9 mouse cellular contexts compared by ENCODE assay signal in the genomic region with DNA sequence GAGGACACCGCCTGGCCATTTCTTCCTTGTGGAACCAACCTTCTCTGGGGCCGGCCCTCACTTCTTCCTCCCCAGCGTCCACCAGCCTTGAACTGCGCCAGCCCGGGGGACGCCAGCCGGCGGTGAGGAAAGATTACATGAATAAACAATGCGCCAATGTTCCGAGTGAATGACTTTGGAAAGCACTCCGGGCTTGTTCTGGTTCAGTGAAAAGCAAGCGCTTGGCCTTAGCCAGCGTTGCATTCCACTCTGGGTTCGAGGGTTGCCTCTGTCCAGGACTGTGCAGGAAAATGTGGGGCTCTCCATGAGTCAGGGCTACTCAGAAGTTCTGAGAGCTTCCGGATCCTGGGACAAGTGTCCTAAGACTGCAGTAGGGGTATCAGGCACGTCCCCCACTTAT. TPM values are rescaled to one million over a fixed set of nuclear protein-coding genes. Genes with fewer than 3 reads are reported as not detected.
DNase-seq lines count a peak whose midpoint lies in the region; ATAC-seq and TF ChIP-seq lines count a peak whose summit lies in the region.
"Had no signal": no experiment of that assay in that cellular context is flagged by ENCODE, and none has a peak within 500 bp of the region (broad histone marks: within the 10 kb centered on the region; RNA-seq: fewer than 3 reads in every experiment).

No protein-coding gene starts in this region.

- 0 out of 2 replicates have a peak, but pooled peaks have one; percentile 12 for ATAC-seq in intestine, postnatal 0 days
- 0 out of 2 replicates have a peak, but pooled peaks have one; percentile 1 for ATAC-seq in limb, embryonic 13.5 days (ENCODE audit: low FRiP score, low read depth)
- peak; percentile 34 for ATAC-seq in stomach, postnatal 0 days (ENCODE audit: low FRiP score, low TSS enrichment)
- ATAC-seq in inflammation-experienced regulatory T-cells, adult 6 months: no peak

- H3K36me3 ChIP-seq in embryonic facial prominence, embryonic 10.5 days (replicated peaks): no peaks in the 10 kb centered on the region
- no peaks in the 10 kb centered on the region for H3K36me3 ChIP-seq in intestine, postnatal 0 days (ENCODE audit: control insufficient read depth, insufficient read depth)
- H3K36me3 ChIP-seq in limb, embryonic 13.5 days: no peaks in the 10 kb centered on the region
- H3K36me3 ChIP-seq in stomach, postnatal 0 days (ENCODE audit: control insufficient read depth, insufficient read depth, low read length): no peaks in the 10 kb centered on the region

- no peak for TF ChIP-seq EP300 in stomach, postnatal 0 days (optimal IDR thresholded peaks at IDR 0.05)

- H3K4me3 ChIP-seq in embryonic facial prominence, embryonic 10.5 days: no peak overlapping the region
- H3K4me3 ChIP-seq in intestine, postnatal 0 days (ENCODE audit: low read depth, low read length): no peak overlapping the region
- no peak overlapping the region for H3K4me3 ChIP-seq in limb, embryonic 13.5 days
- no peak overlapping the region for H3K4me3 ChIP-seq in stomach, postnatal 0 days (ENCODE audit: low read depth, low read length)
- H3K4me3 ChIP-seq: erythroblast, embryonic 14.5 days had no signal

- H3K27ac ChIP-seq in embryonic facial prominence, embryonic 10.5 days (replicated peaks): peak overlapping the region; percentile 79
- H3K27ac ChIP-seq in intestine, postnatal 0 days (ENCODE audit: low read depth, low read length): no peak overlapping the region
- peak overlapping the region; percentile 49 for H3K27ac ChIP-seq in limb, embryonic 13.5 days
- no peak overlapping the region for H3K27ac ChIP-seq in stomach, postnatal 0 days (replicated peaks)

- H3K9ac ChIP-seq in intestine, postnatal 0 days (ENCODE audit: low read depth, low read length): no peak overlapping the region
- no peak overlapping the region for H3K9ac ChIP-seq in limb, embryonic 13.5 days
- H3K9ac ChIP-seq in stomach, postnatal 0 days (ENCODE audit: low read length): no peak overlapping the region

- peaks cover 15% of the 10 kb centered on the region; the same call in 1 of the 2 replicates for H3K27me3 ChIP-seq in embryonic facial prominence, embryonic 10.5 days (replicated peaks; ENCODE audit: low read depth, poor library complexity, severe bottlenecking)
- 0 out of 2 replicates have a peak, but pooled peaks cover 6% of the 10 kb centered on the region for H3K27me3 ChIP-seq in intestine, postnatal 0 days (replicated peaks; ENCODE audit: control insufficient read depth, insufficient read depth, low read length)
- no peaks in the 10 kb centered on the region for H3K27me3 ChIP-seq in limb, embryonic 13.5 days
- no peaks in the 10 kb centered on the region for H3K27me3 ChIP-seq in stomach, postnatal 0 days (ENCODE audit: control insufficient read depth, insufficient read depth, low read length)

- TF ChIP-seq CTCF in intestine, postnatal 0 days (IDR thresholded peaks at IDR 0.05; ENCODE audit: low read depth): no peak
- TF ChIP-seq CTCF in stomach, postnatal 0 days (IDR thresholded peaks at IDR 0.05; ENCODE audit: low read depth): no peak

- peak; percentile 24 to 44 for DNase-seq in frontal cortex, postnatal 36 days (ENCODE audit: low spot score in 2 of 2)
- no peak for DNase-seq in frontal cortex, postnatal 25 days (ENCODE audit: low spot score in 2 of 2)
- DNase-seq in embryonic facial prominence, embryonic 10.5 days (ENCODE audit: low spot score): peak; percentile 44
- DNase-seq in stomach, postnatal 0 days (ENCODE audit: low spot score): peak; percentile 54
- DNase-seq in spleen, postnatal 10 days (ENCODE audit: low spot score in 2 of 2): no peak

- no peak overlapping the region for H3K4me2 ChIP-seq in intestine, postnatal 0 days (replicated peaks; ENCODE audit: low read depth)
- no peak overlapping the region for H3K4me2 ChIP-seq in limb, embryonic 13.5 days (replicated peaks)
- no peak overlapping the region for H3K4me2 ChIP-seq in stomach, postnatal 0 days (replicated peaks; ENCODE audit: low read depth)

- 0 out of 2 replicates have a peak, but pooled peaks cover 3% of the 10 kb centered on the region for H3K9me3 ChIP-seq in embryonic facial prominence, embryonic 10.5 days
- no peaks in the 10 kb centered on the region for H3K9me3 ChIP-seq in intestine, postnatal 0 days (ENCODE audit: control insufficient read depth)
- 0 out of 2 replicates have a peak, but pooled peaks cover 4% of the 10 kb centered on the region for H3K9me3 ChIP-seq in limb, embryonic 13.5 days
- H3K9me3 ChIP-seq in stomach, postnatal 0 days (ENCODE audit: control insufficient read depth, low read length): no peaks in the 10 kb centered on the region

- 59% methylated on average over 16 of the region's 16 CpGs for WGBS in embryonic facial prominence, embryonic 10.5 days
- WGBS in intestine, postnatal 0 days: 45% methylated on average over 16 of the region's 16 CpGs
- WGBS in limb, embryonic 13.5 days: 77% methylated on average over 16 of the region's 16 CpGs
- WGBS in stomach, postnatal 0 days: 46% methylated on average over 16 of the region's 16 CpGs

- peaks cover 48% of the 10 kb centered on the region for H3K4me1 ChIP-seq in embryonic facial prominence, embryonic 10.5 days
- H3K4me1 ChIP-seq in intestine, postnatal 0 days (replicated peaks; ENCODE audit: control insufficient read depth, insufficient read depth, low read length): no peaks in the 10 kb centered on the region
- H3K4me1 ChIP-seq in limb, embryonic 13.5 days: peaks cover 48% of the 10 kb centered on the region
- 0 out of 2 replicates have a peak, but pooled peaks cover 3% of the 10 kb centered on the region for H3K4me1 ChIP-seq in stomach, postnatal 0 days (replicated peaks; ENCODE audit: control insufficient read depth, insufficient read depth)

RNA-seq across cellular contexts. Expression of a gene that starts 31.8 kb away (rescaled TPM):
- polyA plus RNA-seq in embryonic facial prominence, embryonic 10.5 days (2016; fragmentation: Nextera tagmentation; extraction: Ambion mirVana): 2.6 and 3.2 TPM in 2 replicates
- polyA plus RNA-seq in intestine, postnatal 0 days (2015; fragmentation: Nextera tagmentation; extraction: Ambion mirVana): 8.8 and 9.3 TPM in 2 replicates
- polyA plus RNA-seq in limb, embryonic 13.5 days (2015; fragmentation: Nextera tagmentation; extraction: Ambion mirVana): 3.1 and 3.8 TPM in 2 replicates
- polyA plus RNA-seq in stomach, postnatal 0 days (2015; fragmentation: Nextera tagmentation; extraction: Ambion mirVana): 5.5 and 8.0 TPM in 2 replicates
- under 1 TPM in 2 of 3 experiments, not detected in 1; 0.04 to 0.19 TPM for polyA plus RNA-seq in inflammation-experienced regulatory T-cells, adult 6 months (2017; shearing (Covaris generic))

Comparison
In these comparisons a context has a peak if more than half of its experiments do, and no peak if none do; other contexts are left out.
1. DNase-seq: peak in frontal cortex, postnatal 36 days (2 of 2), embryonic facial prominence, embryonic 10.5 days (single experiment) and stomach, postnatal 0 days (single experiment); none in frontal cortex, postnatal 25 days (0 of 2) and spleen, postnatal 10 days (0 of 2).
2. H3K27ac ChIP-seq: peak in embryonic facial prominence, embryonic 10.5 days (single experiment) and limb, embryonic 13.5 days (single experiment); none in intestine, postnatal 0 days (single experiment) and stomach, postnatal 0 days (single experiment).